Mouse (Mus musculus) lung, adult 2 months (tissue): Measurements from ENCODE around the gene Agtrap.

Source experiments
- CTCF ChIP-seq: fragments of 200-500 bp; IDR thresholded peaks from 2 replicates; pipeline ENCODE4 v1.5.1; 2011; ENCODE audit warnings: mild to moderate bottlenecking, low read length, control low read depth; ENCODE audit not compliant: insufficient read depth
- POLR2A ChIP-seq: fragments of 200-500 bp; IDR thresholded peaks from 2 replicates; pipeline ENCODE4 v1.6.1; 2011; ENCODE audit warnings: low read depth, mild to moderate bottlenecking, control low read depth, low read length, borderline replicate concordance; ENCODE audit errors: extremely low read depth

DNA sequence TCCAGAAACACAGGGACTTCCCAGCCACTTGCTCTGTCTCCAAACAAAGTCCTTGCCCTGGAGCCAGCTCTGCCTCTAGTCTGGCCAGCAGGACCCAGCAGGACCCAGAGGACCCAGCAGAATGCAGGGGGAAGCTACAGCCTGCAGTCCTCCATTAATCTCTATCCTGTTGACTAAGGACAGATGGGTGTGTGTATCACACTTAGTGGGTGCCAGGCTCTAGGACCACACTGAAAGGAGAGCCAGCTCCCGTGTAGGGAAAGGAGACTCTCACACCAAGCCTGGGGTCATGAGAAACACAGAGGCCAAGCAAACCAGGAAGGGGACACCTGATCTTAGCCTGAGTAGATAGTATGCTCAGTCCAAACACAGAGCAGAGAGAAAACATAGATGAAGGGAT, 40.4 kb upstream of the Agtrap start:
- TF ChIP-seq POLR2A = no peak
- TF ChIP-seq CTCF = no peak
